Mouse (Mus musculus): Measurements from ENCODE around the gene Tmem203. TPM values are rescaled to one million over a fixed set of nuclear protein-coding genes. Genes with fewer than 3 reads are reported as not detected.
"Not testable (repeated sequence)": the region's sequence is repeated elsewhere in the genome, so short reads cannot be mapped to it uniquely, and the experiment has no call there.

The Tmem203 gene
- polyA plus RNA-seq, 1 experiment from 2014 or later = 39.7 TPM

DNA sequence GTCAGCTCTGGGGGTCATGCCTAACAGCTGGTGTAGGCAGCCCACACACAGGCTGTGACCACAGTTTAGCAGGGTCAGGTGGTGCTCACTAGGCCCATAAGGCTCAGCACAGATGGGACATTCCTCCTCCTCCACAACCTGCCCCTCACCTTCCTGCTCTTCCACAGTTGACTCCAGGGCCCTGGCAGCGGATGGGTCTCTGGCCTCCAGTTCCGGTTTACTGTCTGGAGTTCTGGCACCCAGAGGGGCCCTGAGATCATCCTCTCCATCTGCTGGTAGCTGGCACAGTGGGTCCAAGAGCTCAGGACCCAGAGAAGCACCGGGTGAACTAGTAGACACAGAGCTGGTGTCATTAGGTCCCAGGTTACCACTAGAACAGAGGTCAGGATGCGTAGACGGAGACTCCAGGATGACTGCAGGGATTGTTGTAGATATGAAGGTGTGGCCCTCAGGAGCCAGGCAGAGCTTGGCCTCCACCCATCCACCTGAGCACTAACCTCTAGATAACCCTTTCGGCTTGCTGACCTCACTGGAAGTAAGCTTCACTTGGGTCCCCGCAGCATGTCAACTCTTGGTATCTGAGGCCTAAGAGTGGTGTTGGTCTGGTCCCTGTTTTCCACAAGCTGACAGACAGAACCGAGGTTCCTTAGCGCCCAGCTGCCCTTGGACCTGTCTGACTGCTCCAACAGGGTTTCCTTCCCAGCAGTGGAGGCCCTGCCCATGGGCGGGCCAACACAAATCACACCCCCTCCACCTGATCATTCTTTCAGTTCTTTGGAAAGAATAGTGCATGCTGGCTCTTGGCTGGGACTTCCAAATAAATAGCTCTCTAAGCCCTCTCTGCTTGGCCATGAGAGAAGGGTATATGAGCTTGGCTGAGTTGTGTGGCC is 8.8 kb upstream of the Tmem203 start, which contains the start of gene AL732309.1:
Gene AL732309.1, minus strand, starts transcription at position 681 of the 890 bp plus-strand sequence.
- Histone ChIP-seq H3K27me3 (ENCODE audit: control insufficient read depth, insufficient read depth, low read length) (no peaks in the 10 kb centered on the region), H3K4me1 (replicated peaks; ENCODE audit: control insufficient read depth, insufficient read depth) (peaks cover 4% of the 10 kb centered on the region), H3K9ac (ENCODE audit: low read length) (peak within 1 kb of the TSS; percentile 24), H3K36me3 (ENCODE audit: control insufficient read depth, insufficient read depth, low read length) (peaks cover 17% of the 10 kb centered on the region), H3K9me3 (ENCODE audit: control insufficient read depth, low read length) (no peaks in the 10 kb centered on the region), H3K27ac (replicated peaks) (peak within 1 kb of the TSS; percentile 87), H3K4me2 (replicated peaks; ENCODE audit: low read depth) (peak within 1 kb of the TSS; percentile 35), H3K4me3 (ENCODE audit: low read depth, low read length) (0 out of 2 replicates have a peak within 1 kb of the TSS, but pooled peaks have one; percentile 8)
- peak; percentile 63 for TF ChIP-seq EP300 (optimal IDR thresholded peaks at IDR 0.05)
- TF ChIP-seq CTCF (IDR thresholded peaks at IDR 0.05; ENCODE audit: low read depth) = no peak
- DNase-seq (ENCODE audit: low spot score) (peak; percentile 82), ATAC-seq (ENCODE audit: low FRiP score, low TSS enrichment) (peak; percentile 78)
- WGBS = 65% methylated on average over 10 of the region's 10 CpGs

- ATAC-seq (ENCODE audit: low FRiP score, low TSS enrichment) = peak; percentile 11; the same call in 1 of the 2 replicates
- peak; percentile 50 for DNase-seq (ENCODE audit: low spot score)
- H3K9ac ChIP-seq (ENCODE audit: low read length) = no peak overlapping the region
- peaks cover 18% of the 10 kb centered on the region for H3K36me3 ChIP-seq (ENCODE audit: control insufficient read depth, insufficient read depth, low read length)
- no peak overlapping the region for H3K4me2 ChIP-seq (replicated peaks; ENCODE audit: low read depth)
- TF ChIP-seq EP300 (optimal IDR thresholded peaks at IDR 0.05) (no peak), CTCF (IDR thresholded peaks at IDR 0.05; ENCODE audit: low read depth) (peak; percentile 72)
- 85% methylated on average over 1 of the region's 1 CpGs for WGBS
- no peak overlapping the region for H3K4me3 ChIP-seq (ENCODE audit: low read depth, low read length)
- no peaks in the 10 kb centered on the region for H3K9me3 ChIP-seq (ENCODE audit: control insufficient read depth, low read length)
- no peaks in the 10 kb centered on the region for H3K4me1 ChIP-seq (replicated peaks; ENCODE audit: control insufficient read depth, insufficient read depth)
- no peaks in the 10 kb centered on the region for H3K27me3 ChIP-seq (ENCODE audit: control insufficient read depth, insufficient read depth, low read length)
- H3K27ac ChIP-seq (replicated peaks) = no peak overlapping the region
Observed at GRCm38 (mm10) chr2:25252331-25252730, 2.9 kb upstream of the Tmem203 start.

- DNase-seq (ENCODE audit: low spot score) = peak; percentile 76
- not testable (repeated sequence) for ATAC-seq (ENCODE audit: low FRiP score, low TSS enrichment); H3K36me3 ChIP-seq (ENCODE audit: control insufficient read depth, insufficient read depth, low read length); H3K4me1 ChIP-seq (replicated peaks; ENCODE audit: control insufficient read depth, insufficient read depth); H3K9me3 ChIP-seq (ENCODE audit: control insufficient read depth, low read length); H3K27me3 ChIP-seq (ENCODE audit: control insufficient read depth, insufficient read depth, low read length)
- WGBS = 50% methylated on average over 11 of the region's 12 CpGs
- Histone ChIP-seq H3K4me2 (replicated peaks; ENCODE audit: low read depth) (peak overlapping the region; percentile 89), H3K27ac (replicated peaks) (peak overlapping the region; percentile 92; the same call in 1 of the 2 replicates), H3K9ac (ENCODE audit: low read length) (peak overlapping the region; percentile 93; the same call in 1 of the 2 replicates), H3K4me3 (ENCODE audit: low read depth, low read length) (peak overlapping the region; percentile 99)
- TF ChIP-seq CTCF (IDR thresholded peaks at IDR 0.05; ENCODE audit: low read depth) = peak; percentile 70
Observed at GRCm38 (mm10) chr2:25256443-25257109, 1.3 kb downstream of the Tmem203 start.

GRCm38 (mm10) chr2:25257250-25257649 is 2.0 kb downstream of the Tmem203 start:
- H3K4me1 ChIP-seq (replicated peaks; ENCODE audit: control insufficient read depth, insufficient read depth); H3K27me3 ChIP-seq (ENCODE audit: control insufficient read depth, insufficient read depth, low read length); H3K9ac ChIP-seq (ENCODE audit: low read length); H3K4me3 ChIP-seq (ENCODE audit: low read depth, low read length); H3K36me3 ChIP-seq (ENCODE audit: control insufficient read depth, insufficient read depth, low read length); H3K4me2 ChIP-seq (replicated peaks; ENCODE audit: low read depth); DNase-seq (ENCODE audit: low spot score); H3K9me3 ChIP-seq (ENCODE audit: control insufficient read depth, low read length); H3K27ac ChIP-seq (replicated peaks); ATAC-seq (ENCODE audit: low FRiP score, low TSS enrichment): not testable (repeated sequence)
- 86% methylated on average over 5 of the region's 5 CpGs for WGBS

DNA sequence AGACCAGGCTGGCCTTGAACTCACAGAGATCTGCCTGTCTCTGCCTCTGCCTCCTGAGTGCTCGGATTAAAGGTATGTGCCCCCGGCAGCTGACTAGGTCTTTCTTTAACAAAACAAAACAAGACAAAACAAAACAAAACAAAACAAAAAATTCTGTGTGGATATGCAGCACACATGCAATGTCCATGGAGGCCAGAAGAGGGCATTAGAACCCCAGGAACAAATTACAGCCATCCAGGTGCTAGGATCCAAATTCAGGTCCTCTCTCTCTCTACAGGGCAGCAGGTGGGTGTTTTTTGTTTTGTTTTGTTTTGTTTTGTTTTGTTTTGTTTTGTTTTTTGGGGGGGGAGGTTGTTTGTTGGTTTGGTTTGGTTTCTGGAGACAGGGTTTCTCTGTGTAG is 3.6 kb downstream of the Tmem203 start:
- Histone ChIP-seq H3K36me3 (ENCODE audit: control insufficient read depth, insufficient read depth, low read length) (no peaks in the 10 kb centered on the region), H3K4me3 (ENCODE audit: low read depth, low read length) (no peak overlapping the region), H3K27ac (replicated peaks) (no peak overlapping the region), H3K4me2 (replicated peaks; ENCODE audit: low read depth) (no peak overlapping the region), H3K4me1 (replicated peaks; ENCODE audit: control insufficient read depth, insufficient read depth) (peaks cover 6% of the 10 kb centered on the region; the same call in 1 of the 2 replicates), H3K9me3 (ENCODE audit: control insufficient read depth, low read length) (no peaks in the 10 kb centered on the region), H3K9ac (ENCODE audit: low read length) (no peak overlapping the region), H3K27me3 (ENCODE audit: control insufficient read depth, insufficient read depth, low read length) (no peaks in the 10 kb centered on the region)
- no peak for DNase-seq (ENCODE audit: low spot score)
- WGBS = 71% methylated on average over 2 of the region's 2 CpGs
- ATAC-seq (ENCODE audit: low FRiP score, low TSS enrichment) = no peak
- TF ChIP-seq CTCF (IDR thresholded peaks at IDR 0.05; ENCODE audit: low read depth) (peak; percentile 72), EP300 (optimal IDR thresholded peaks at IDR 0.05) (no peak)
